Mouse (Mus musculus) left cerebral cortex, postnatal 14 days (tissue): Measurements from ENCODE around the gene Dennd2a. TPM values are rescaled to one million over a fixed set of nuclear protein-coding genes. Genes with fewer than 3 reads are reported as not detected.

Experiments
- DNase-seq, 2 experiments: peaks; one replicate each; pipeline ENCODE4 v3.0.0; 2021 to 2022; ENCODE audit warnings: low spot score in 2 of 2, mixed read lengths in 1 of 2
- intact Hi-C: fragments of 180-260 bp; cut with DNase I; formaldehyde crosslinking; loops from one replicate; pipeline ENCODE4 v1.15.1; 2025
- total RNA-seq, 2 experiments: library from RNA; stranded (reverse); gene quantifications; 2 replicates each; pipeline ENCODE4 v1.2.3; 2021

Gene Dennd2a
- total RNA-seq, 2 experiments from 2014 or later, result 21.4 to 22.7 TPM

DNA sequence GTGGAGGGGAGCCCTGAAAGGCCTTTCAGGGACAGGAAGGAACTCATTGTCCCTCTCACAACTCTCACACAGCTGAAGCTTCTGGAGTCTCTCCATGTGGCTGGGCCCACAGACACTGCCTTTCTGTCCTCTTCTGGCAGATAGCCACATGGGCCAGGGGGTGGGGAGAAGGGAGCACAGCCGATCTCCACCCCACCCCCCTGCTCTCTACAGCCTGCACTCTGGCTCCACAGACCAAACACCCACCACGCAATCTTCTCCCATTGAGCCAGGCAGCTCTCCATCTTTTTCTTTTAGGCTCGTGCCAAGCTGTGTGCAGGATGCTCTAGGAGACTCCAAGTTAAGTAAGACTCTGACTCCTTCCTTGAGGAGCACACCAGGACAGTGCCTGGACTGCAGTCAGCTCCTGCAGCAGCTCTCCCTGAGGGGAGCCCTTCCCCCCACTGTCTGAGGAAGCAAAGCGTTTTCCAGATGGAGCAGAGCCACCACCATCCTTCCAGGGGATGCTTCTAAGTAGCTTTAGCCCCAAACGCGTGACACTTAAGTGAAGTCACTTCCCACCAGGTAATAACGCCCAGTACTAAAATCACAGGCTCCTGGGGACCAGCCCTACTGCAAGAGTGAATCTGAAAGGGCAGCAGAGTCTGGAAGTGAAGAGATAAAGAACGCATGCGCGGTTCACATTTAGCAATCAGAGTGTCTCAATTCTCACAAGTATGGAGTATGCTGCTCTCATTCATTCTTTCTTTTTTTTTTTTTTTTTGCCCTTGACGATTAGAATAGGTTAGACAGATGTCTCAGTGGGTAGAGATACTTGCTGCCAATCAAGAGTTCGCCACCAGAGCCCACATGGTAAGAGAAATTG lies 28.8 kb downstream of the Dennd2a start:
- DNase-seq, result peak; percentile 72 to 87
- intact Hi-C loops, result no loop called here

DNA sequence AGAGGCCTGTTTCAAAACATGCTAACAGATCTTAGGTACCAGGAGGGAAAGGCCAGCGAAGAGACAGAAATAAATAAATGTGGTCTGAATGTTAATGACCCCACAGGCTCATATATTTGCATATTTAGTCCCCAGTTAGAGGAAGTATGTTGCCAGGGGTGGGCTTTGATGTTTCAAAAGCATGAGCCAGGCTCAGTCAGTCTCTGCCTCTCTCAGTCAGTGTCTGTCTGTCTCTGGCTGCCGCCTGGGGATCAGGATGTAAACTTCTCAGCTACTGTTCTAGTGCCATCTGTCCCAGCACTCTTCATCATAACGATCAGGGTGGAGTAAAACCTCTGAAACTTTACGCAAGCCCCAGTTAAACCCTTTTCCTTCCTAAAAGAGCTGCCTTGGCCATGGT lies 29.9 kb downstream of the Dennd2a start:
- DNase-seq, result no peak
- intact Hi-C loops, result no loop called here

DNA sequence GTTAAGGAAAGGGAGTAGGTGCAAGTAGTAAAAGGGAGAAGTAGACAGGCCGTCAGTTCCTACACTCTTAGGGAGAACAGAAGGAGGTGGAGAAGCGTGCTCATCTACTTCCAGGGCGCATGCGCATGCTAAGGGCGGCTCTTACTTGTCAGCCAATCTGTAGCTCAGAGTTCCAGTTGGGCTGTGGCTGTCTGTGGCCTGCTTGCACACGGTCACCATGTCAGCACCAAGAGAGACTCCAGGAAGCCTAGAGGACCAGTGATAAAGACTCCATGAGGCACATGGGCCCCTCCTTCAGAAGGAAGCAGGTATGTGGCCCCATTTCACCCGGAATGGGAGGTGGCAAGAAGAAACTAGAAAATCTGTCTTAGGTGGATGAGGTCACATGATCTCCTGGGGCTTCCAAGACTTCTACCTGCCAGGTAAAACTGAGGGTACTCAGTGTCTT lies 30.3 kb downstream of the Dennd2a start:
- no peak for DNase-seq
- intact Hi-C loops, result no loop called here

DNA sequence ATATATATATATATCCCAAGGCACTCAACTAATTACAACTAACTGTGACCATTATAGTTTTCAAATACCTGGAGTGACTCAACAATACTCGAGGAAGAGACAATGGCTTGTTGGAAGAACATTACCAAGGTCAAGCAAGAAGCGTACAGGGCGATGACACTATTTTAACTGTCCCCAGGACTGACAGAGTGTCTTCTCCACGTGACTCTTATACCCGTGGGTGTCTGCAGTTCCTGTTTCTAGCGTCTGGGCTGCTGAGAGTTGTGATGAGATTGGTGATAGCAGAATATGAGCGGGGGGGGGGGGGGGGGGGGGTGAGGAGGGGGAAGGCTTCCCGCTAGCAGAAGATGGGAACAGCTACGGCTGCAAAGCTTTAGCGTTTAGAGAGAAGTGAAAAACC lies 30.9 kb downstream of the Dennd2a start:
- intact Hi-C loops, result no loop called here
- no peak for DNase-seq

DNA sequence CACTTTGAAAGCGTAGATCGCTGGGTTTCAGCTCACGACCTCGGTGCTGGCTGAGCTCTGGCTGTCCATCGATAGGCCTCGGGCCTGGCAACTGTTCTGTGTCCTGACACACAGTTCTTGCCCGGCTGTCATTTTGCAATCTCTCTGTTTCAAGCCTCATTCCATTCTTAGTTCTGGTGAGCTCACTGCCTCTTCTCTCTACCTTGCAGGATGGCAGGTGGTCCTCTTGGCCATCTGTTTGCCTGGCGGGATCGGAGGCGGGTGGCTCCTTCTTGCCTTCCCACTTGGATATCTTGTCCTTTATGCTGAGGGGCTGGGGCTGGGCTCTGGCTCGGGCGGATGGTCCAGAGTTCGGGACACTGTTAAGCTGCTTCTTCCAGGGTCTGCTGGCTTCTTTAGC lies 34.5 kb downstream of the Dennd2a start:
- DNase-seq, result no peak
- intact Hi-C loops, result loop anchor here (5.0 kb wide), 1 partner anchor 34 kb away; the partner anchor contains the start of gene Dennd2a

DNA sequence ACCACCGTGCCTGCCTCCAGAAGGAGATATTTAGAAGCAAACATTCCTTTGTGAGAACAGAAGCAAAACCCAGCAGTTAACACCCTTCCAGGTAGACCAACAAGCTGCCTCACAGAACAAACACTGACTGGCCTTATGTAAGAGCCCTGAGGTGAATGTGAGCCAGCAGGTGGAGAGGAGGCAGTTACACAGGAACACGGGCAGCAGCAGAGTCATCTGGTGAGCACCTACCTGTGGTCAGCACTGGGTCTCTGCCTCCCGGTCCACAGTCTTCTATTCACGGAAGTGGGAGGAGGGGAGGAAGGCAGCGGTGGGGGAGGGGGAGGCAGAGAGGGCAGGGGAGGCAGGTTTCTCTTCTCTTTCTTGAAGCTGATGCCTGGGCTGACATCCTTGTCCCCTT lies 35.2 kb downstream of the Dennd2a start:
- intact Hi-C loops, result loop anchor here (5.0 kb wide), 1 partner anchor 35 kb away; the partner anchor contains the start of gene Dennd2a
- DNase-seq, result no peak

DNA sequence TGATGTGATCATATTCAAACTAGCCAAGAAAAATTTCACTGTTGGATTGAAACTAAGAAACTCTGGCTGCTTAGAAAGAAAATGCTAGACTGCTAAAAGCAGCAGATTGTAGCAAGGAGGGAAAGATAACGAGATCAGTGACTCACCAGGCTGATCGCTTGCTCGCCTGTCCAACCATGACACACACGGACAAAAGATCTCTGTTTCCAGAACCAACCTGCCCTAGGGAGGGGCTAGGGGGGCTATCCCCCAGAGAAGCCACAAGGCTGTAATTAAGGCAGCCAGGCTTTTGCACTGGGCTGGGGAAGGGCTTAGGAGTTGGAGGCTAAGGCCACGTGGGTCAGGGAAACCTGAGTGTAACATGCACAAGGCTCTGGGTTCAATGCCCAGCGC lies 41.9 kb downstream of the Dennd2a start:
- DNase-seq, result no peak
- intact Hi-C loops, result no loop called here

DNA sequence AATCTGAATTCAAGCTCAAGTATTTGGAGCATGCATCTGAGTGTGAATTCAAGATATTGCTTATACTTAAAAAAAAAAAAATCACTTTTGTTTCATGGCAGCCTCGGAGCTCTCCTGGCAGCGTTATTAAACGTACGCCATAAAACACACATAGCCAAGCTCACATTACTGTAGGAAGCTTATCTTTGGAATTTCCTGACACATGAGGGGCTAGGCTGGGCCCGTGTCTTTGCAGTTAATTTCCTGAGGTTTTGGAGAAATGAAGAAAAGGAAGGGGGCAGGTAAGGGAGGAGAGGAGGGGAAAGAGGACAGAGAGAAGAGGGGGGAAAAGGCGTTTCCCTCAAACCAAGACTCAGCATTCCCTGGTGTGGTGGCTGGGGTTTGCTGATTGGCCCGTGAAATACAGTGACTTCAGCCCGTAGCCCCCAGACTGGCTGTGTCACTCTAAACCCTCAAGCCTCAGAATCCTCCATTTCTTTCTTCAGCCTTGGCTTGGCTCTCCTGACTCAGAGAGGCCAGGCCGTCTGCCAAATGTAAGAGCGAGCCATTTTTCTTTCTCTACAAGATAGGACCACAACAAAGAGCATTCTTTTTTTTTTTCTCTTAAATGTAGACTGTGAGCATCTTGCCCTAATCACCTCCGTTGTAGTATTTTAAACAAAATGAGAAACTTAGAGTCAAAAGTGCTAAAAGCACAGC lies 42.5 kb downstream of the Dennd2a start:
- intact Hi-C loops, result no loop called here
- DNase-seq, result peak in 1 of 2 experiments; percentile 26

DNA sequence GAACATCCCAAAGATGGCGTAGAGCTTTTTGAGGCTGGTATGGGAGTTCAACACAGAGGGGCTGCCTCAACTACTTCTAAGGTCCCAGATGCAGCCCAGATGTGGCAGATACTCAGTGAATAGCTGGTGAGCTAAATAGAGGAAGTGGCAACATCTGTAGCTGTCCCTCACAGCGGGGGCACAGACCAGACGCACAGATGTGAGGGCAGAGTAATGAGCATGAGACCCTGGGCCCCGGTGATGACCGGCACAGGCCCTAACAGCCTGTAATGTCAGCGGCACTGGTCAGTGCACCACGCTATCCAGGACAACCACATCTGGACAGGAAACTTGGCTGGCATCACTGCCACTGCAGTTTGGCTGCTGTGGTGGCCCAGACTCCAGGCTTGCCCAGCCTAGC lies 54.2 kb downstream of the Dennd2a start:
- DNase-seq, result no peak
- intact Hi-C loops, result no loop called here

DNA sequence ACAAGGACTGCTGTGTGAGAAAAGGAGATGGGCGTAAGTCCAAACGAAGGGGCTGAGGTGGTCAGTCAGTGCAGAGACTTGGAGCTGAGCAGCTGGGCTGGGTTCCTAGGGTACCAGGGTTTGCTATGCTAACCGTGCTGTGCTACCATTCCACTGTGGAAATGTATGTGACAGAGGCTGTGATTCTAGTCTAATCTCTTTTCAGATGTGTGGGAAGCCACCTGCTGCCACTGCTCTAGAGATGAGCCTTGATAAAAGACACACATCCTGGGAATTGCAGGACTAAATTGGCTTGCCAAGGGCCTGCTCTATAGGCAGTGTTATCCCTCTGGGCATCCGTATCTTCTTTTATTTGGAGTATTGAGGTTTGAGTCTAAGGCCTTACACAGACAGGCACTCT lies 60.5 kb downstream of the Dennd2a start:
- intact Hi-C loops, result no loop called here
- DNase-seq, result no peak

DNA sequence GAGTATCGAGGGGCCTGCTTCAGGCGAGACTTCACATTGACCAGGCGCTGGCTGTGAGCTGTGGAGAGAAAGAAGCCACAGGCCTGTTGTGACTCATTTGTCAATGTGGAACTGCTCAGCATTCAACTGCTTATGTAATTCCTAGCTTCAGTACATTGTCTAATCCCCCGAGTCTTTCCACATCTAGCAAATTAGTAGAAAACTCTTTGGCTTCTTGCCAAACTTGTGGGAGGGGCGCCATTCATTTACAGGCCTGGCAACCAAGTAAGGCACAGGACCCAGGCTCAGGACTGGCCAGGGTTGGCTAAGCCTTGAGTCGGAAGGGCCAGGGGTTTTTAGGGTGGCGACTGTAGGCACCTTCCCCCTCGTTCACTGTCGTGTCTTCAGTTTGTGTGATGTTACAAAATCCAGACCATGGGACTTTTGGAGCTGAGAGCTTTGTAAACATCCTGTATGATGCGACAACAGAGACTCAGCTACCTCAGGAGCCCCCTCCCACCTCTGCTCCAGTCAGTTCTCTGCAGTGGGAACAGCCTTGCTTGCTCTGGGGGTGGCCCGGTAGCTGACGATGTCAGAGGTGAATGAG lies 64.4 kb downstream of the Dennd2a start:
- DNase-seq, result peak; percentile 71 to 86
- intact Hi-C loops, result no loop called here

DNA sequence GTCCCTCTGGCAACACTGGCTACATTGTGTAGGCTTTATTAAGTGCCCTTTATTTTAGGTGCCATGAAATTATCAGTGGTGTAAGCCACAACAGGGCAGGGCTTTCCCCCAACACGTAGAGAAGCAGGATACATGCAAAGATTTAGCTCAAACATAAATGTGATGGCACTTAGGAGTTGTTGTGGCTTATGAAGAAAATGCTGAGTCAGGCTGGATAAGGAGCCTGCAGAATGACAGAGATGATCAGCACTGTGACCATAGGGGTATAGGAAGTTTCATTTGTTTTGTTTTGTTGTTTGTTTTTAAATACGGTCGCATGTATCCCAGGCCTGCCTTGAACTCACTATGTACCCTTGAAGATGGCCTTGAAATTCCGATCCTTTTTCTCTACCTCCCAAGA lies 65.5 kb downstream of the Dennd2a start:
- no peak for DNase-seq
- intact Hi-C loops, result no loop called here

DNA sequence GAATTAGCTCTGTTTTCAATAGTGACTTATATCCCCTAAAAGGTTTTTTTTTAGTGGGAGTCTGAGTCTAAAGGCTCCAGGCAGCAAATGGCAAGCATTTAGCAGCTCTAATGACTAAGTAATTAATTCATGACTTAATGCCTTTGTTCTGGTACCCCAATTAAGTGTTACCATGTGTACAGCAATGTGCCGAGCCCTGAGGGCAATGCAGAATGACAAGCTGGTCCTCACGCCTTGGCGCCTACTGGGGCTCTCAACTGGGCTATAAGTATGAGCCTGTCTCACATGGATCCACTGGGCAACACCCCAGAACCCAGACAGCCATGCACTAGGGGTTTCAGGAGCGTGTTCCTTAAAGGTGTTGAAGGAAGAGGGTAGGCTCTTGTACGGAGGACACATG lies 66.5 kb downstream of the Dennd2a start:
- intact Hi-C loops, result no loop called here
- no peak for DNase-seq

DNA sequence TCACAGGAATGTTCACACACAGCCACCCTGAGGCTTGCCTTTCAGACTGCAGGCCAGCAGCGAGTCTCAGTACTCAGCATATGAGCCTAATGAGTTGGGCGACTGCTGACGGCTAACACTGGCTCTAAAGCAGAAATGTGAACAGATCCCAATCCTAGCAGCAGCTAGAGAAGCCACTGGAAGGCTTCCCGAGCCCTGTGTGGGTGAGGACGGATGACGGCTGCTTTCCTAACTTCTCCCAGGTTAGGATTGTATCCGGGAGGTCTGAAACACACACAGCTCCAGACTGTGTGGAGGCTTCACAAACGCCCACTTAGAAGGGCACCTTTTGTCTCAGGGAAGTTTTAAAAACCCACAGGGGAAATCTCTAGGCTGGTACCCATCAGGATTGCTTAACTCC lies 69.4 kb downstream of the Dennd2a start:
- intact Hi-C loops, result no loop called here
- peak; percentile 17 to 18 for DNase-seq

DNA sequence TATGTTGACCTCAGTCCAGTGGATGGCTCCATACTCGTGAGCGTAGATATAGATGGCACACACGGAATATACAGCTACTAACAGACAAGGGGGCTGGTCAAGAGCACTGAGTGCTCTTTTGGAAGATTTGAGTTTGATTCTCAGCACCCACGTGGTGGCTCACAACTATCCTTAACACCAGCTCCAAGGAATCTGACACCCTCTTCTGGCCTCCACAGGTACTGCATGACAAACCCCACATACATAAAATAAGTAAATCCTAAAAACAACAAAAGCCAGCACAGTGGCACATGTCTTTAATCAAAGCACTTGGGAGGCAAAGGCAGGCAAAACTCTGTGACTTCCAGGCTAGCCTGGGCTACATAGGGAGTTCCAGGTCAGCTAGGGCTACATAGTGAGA lies 74.0 kb downstream of the Dennd2a start:
- intact Hi-C loops, result no loop called here
- DNase-seq, result no peak

DNA sequence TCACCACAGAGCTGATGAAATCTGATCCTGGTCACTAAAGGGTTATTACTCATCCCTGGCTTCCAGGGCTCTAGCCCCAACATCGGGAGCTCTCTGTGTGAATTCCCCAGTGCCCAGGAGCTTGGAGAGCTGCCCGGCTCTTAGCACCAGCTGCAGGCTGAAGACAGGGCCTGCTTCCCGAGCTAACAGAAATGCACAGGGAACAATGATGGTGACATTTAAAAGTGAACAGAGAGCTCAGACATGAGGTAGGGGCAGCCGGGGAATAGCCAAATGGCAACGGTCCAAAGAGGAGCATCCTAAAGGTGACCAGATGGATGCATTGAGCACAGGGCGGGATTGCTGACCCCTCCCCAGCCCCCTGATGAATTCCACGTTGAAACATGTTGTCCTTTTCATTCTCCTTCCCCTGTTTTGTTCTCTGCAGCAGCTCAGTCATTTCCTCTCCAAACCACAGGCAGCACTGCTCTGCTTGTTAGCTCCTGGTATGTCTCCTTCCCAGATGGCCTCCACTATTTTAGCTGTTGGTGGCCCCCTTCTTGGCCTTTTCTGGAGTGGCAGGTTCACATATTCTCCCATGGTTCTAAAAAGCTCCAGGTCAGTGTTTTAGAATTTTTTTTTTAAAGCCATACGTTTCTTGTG lies 79.0 kb downstream of the Dennd2a start:
- intact Hi-C loops, result no loop called here
- DNase-seq, result peak; percentile 56 to 64

DNA sequence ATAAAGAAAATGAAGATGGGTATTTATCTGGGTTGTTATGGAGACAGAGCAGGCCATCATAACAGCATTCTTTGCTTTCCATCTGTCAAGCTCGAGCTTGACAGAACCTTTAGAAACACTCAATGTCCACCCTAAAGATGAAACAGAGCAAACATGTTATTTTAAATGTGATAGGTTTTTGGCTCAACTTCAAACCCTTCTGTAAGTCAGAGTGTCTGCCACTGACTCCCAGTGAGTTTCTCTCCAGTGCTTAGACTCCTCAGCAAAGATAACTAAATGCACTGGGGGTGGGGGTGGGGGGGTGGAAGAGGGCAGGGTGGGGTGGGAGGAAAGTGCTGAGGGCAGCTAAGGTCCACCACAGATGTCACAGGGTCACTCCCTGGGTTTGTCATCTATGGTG lies 81.0 kb downstream of the Dennd2a start:
- DNase-seq, result no peak
- intact Hi-C loops, result no loop called here

DNA sequence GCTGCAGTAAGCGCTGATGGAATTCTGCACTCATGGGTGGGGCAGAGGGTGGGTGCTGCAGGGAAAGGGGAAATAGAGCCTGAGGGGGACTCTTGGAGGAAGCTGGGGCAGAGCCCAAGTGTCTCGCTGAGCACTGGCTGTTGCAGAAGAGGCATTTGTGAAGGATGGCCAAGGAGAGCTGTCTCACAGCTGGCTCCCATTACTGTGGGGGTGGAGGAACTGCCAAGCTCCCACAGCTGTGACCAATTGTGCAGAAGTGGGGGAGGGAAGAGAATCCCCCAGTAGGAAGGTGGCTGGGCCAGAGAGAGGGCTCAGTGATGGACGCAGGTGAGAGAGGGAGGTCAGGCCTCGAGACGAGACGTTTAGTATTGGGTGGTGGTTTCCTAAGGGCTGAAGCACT lies 83.2 kb downstream of the Dennd2a start:
- intact Hi-C loops, result no loop called here
- no peak for DNase-seq

DNA sequence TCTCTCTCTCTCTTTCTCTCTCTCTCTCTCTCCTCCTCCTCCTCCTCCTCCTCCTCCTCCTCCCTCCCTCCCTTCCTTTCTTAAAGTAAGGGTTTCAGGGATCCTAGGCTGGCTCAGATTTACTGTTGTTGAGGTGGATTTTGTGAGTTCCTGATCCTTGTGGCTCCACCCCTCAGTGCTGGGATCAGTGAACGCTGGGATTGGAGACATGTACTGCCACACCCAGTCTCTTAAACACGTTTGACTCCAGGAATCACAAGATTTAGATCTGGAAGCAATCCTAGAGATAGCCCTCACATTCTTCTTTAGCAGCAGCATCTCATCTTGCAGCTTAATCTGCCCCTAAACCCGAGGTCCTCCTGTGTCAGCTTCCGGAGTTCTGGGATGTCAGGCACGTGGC lies 84.8 kb downstream of the Dennd2a start:
- intact Hi-C loops, result no loop called here
- DNase-seq, result no peak

DNA sequence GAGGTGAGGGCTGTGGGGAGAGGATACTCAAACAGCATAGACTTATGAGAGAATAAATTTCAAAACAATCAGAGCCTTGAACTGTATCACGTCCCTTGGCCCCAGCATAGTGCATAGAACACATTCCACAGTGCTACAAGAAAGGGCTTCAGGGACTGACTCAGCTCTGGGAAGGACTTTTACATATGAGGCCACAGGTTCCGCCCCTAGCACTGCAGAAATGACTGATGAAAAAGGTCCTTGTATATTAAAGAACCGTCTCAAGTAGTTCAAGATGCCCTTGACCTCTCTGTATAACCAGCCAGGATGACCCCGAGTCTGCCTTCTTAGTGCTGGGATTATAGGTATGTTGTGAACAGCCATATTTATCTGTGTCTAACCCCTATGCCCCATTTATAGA lies 85.4 kb downstream of the Dennd2a start:
- DNase-seq, result no peak
- intact Hi-C loops, result no loop called here
